Mouse (Mus musculus) heart, embryonic 15.5 days (tissue): Measurements from ENCODE around the gene Kdr. TPM values are rescaled to one million over a fixed set of nuclear protein-coding genes. Genes with fewer than 3 reads are reported as not detected.

ENCODE experiments used
- ATAC-seq: fragments of 200-750 bp; cut with Nextera tagmentation; replicated peaks from 2 replicates; pipeline ENCODE4 v1.8.0; 2017; ENCODE audit warnings: low read depth, moderate TSS enrichment; ENCODE audit not compliant: insufficient number of reproducible peaks, insufficient read depth, low FRiP score
- H3K27ac ChIP-seq: fragments of 300-500 bp; sonication (generic); 2 replicates; pipeline ENCODE4 v1.5.1; 2015; ENCODE audit warnings: mild to moderate bottlenecking, inconsistent platforms
- H3K27me3 ChIP-seq: fragments of 300-500 bp; sonication (generic); 2 replicates; pipeline ENCODE4 v1.6.1; 2015; ENCODE audit warnings: inconsistent platforms
- H3K36me3 ChIP-seq: fragments of 300-500 bp; sonication (generic); 2 replicates; pipeline ENCODE4 v1.6.1; 2015; ENCODE audit warnings: mild to moderate bottlenecking, inconsistent platforms
- H3K4me1 ChIP-seq: fragments of 300-500 bp; sonication (generic); replicated peaks from 2 replicates; pipeline ENCODE4 v1.6.1; 2015; ENCODE audit warnings: inconsistent platforms
- H3K4me2 ChIP-seq: fragments of 300-500 bp; sonication (generic); 2 replicates; pipeline ENCODE4 v1.6.1; 2015; ENCODE audit warnings: inconsistent platforms, mild to moderate bottlenecking, moderate library complexity
- H3K4me3 ChIP-seq: fragments of 300-500 bp; sonication (generic); 2 replicates; pipeline ENCODE4 v1.5.1; 2015; ENCODE audit warnings: mild to moderate bottlenecking, inconsistent platforms
- H3K9ac ChIP-seq: fragments of 300-500 bp; sonication (generic); 2 replicates; pipeline ENCODE4 v1.6.1; 2015; ENCODE audit warnings: mild to moderate bottlenecking, inconsistent platforms
- H3K9me3 ChIP-seq: fragments of 300-500 bp; sonication (generic); replicated peaks from 2 replicates; pipeline ENCODE4 v1.6.1; 2016; ENCODE audit warnings: inconsistent platforms
- WGBS: fragments of 180-500 bp; shearing (Covaris S2); methylation state at CpG from one replicate; pipeline ENCODE4 v1.1.7; 2015; ENCODE audit warnings: mixed read lengths; 5-methylcytosine and 5-hydroxymethylcytosine counted together
- polyA plus RNA-seq: library from polyadenylated mRNA; unstranded; fragments of >200 nt; fragmentation: Nextera tagmentation; extraction: Ambion mirVana; gene quantifications from 2 replicates; pipeline ENCODE4 v1.2.1, GENCODE M21; 2015

The Kdr gene
- 35.4 and 35.6 TPM in 2 replicates for polyA plus RNA-seq

GRCm38 (mm10) chr5:75978374-75979100, at the start of gene Kdr:
Gene Kdr (minus strand): TSS chr5:75978458.
- ATAC-seq = peak; percentile 85
- no peaks in the 10 kb centered on the region for H3K36me3 ChIP-seq
- H3K9me3 ChIP-seq = no peaks in the 10 kb centered on the region
- H3K4me3 ChIP-seq = peak within 1 kb of the TSS; percentile 68
- H3K27me3 ChIP-seq = peaks cover 25% of the 10 kb centered on the region
- H3K27ac ChIP-seq = peak within 1 kb of the TSS; percentile 83
- peaks cover 13% of the 10 kb centered on the region for H3K4me1 ChIP-seq
- H3K9ac ChIP-seq = peak within 1 kb of the TSS; percentile 67
- H3K4me2 ChIP-seq = peak within 1 kb of the TSS; percentile 86
- 1% methylated on average over 36 of the region's 37 CpGs for WGBS

GRCm38 (mm10) chr5:76026805-76027204, 48.5 kb upstream of the Kdr start:
- no peak for ATAC-seq
- Histone ChIP-seq H3K4me2 (no peak overlapping the region), H3K27ac (no peak overlapping the region), H3K27me3 (no peaks in the 10 kb centered on the region), H3K9ac (no peak overlapping the region), H3K4me3 (no peak overlapping the region), H3K9me3 (no peaks in the 10 kb centered on the region), H3K4me1 (peaks cover 7% of the 10 kb centered on the region), H3K36me3 (no peaks in the 10 kb centered on the region)
- 65% methylated on average over 6 of the region's 6 CpGs for WGBS

GRCm38 (mm10) chr5:76025996-76026665, 47.9 kb upstream of the Kdr start:
- Histone ChIP-seq H3K9me3 (no peaks in the 10 kb centered on the region), H3K4me1 (peaks cover 7% of the 10 kb centered on the region), H3K27me3 (no peaks in the 10 kb centered on the region), H3K27ac (no peak overlapping the region), H3K9ac (no peak overlapping the region), H3K4me3 (no peak overlapping the region), H3K4me2 (no peak overlapping the region), H3K36me3 (no peaks in the 10 kb centered on the region)
- whole genome bisulfite sequencing = 54% methylated on average over 4 of the region's 4 CpGs
- no peak for ATAC-seq

- Histone ChIP-seq H3K4me3 (no peak overlapping the region), H3K9ac (no peak overlapping the region), H3K27ac (peak overlapping the region; percentile 22), H3K27me3 (no peaks in the 10 kb centered on the region), H3K4me2 (peak overlapping the region; percentile 10), H3K36me3 (no peaks in the 10 kb centered on the region), H3K9me3 (no peaks in the 10 kb centered on the region), H3K4me1 (peaks cover 7% of the 10 kb centered on the region)
- 25% methylated on average over 14 of the region's 14 CpGs for WGBS
- ATAC-seq = no peak
Measured at GRCm38 (mm10) chr5:76023011-76023773, 44.9 kb upstream of the Kdr start.

- ATAC-seq = no peak
- Histone ChIP-seq H3K27ac (no peak overlapping the region; the same call in 1 of the 2 replicates), H3K4me1 (peaks cover 7% of the 10 kb centered on the region), H3K4me3 (no peak overlapping the region), H3K9ac (no peak overlapping the region), H3K27me3 (no peaks in the 10 kb centered on the region), H3K9me3 (no peaks in the 10 kb centered on the region), H3K4me2 (no peak overlapping the region), H3K36me3 (no peaks in the 10 kb centered on the region)
- 87% methylated on average over 6 of the region's 6 CpGs for WGBS
Measured at GRCm38 (mm10) chr5:76022436-76022835, 44.2 kb upstream of the Kdr start.

- H3K4me3 ChIP-seq = no peak overlapping the region
- peaks cover 7% of the 10 kb centered on the region for H3K4me1 ChIP-seq
- no peak for ATAC-seq
- no peak overlapping the region for H3K27ac ChIP-seq
- WGBS = 64% methylated on average over 5 of the region's 5 CpGs
- no peaks in the 10 kb centered on the region for H3K27me3 ChIP-seq
- H3K9me3 ChIP-seq = no peaks in the 10 kb centered on the region
- H3K4me2 ChIP-seq = no peak overlapping the region
- no peak overlapping the region for H3K9ac ChIP-seq
- no peaks in the 10 kb centered on the region for H3K36me3 ChIP-seq
Measured at GRCm38 (mm10) chr5:76018321-76018720, 40.1 kb upstream of the Kdr start.

- Histone ChIP-seq H3K27me3 (no peaks in the 10 kb centered on the region), H3K9me3 (no peaks in the 10 kb centered on the region), H3K4me3 (no peak overlapping the region), H3K4me2 (no peak overlapping the region), H3K4me1 (no peaks in the 10 kb centered on the region), H3K27ac (peak overlapping the region; percentile 40; the same call in 1 of the 2 replicates), H3K36me3 (no peaks in the 10 kb centered on the region), H3K9ac (no peak overlapping the region)
- WGBS = 50% methylated on average over 8 of the region's 8 CpGs
- no peak for ATAC-seq
Measured at GRCm38 (mm10) chr5:76016086-76016485, 37.8 kb upstream of the Kdr start.

- WGBS = 64% methylated on average over 7 of the region's 7 CpGs
- no peaks in the 10 kb centered on the region for H3K36me3 ChIP-seq
- no peak overlapping the region for H3K4me3 ChIP-seq
- H3K9ac ChIP-seq = no peak overlapping the region
- H3K4me2 ChIP-seq = no peak overlapping the region
- ATAC-seq = 0 out of 2 replicates have a peak, but pooled peaks have one; percentile 43
- no peaks in the 10 kb centered on the region for H3K27me3 ChIP-seq
- peak overlapping the region; percentile 66 for H3K27ac ChIP-seq
- H3K4me1 ChIP-seq = no peaks in the 10 kb centered on the region
- no peaks in the 10 kb centered on the region for H3K9me3 ChIP-seq
Measured at GRCm38 (mm10) chr5:76013881-76014431, 35.7 kb upstream of the Kdr start.

GRCm38 (mm10) chr5:76006403-76006802, 28.1 kb upstream of the Kdr start:
- no peak for ATAC-seq
- 44% methylated on average over 7 of the region's 7 CpGs for WGBS
- no peaks in the 10 kb centered on the region for H3K9me3 ChIP-seq
- H3K27me3 ChIP-seq = no peaks in the 10 kb centered on the region
- H3K9ac ChIP-seq = no peak overlapping the region
- no peaks in the 10 kb centered on the region for H3K36me3 ChIP-seq
- H3K4me2 ChIP-seq = no peak overlapping the region
- no peak overlapping the region for H3K4me3 ChIP-seq
- H3K4me1 ChIP-seq = peaks cover 10% of the 10 kb centered on the region
- H3K27ac ChIP-seq = no peak overlapping the region

GRCm38 (mm10) chr5:75990212-75990611, 12.0 kb upstream of the Kdr start:
- no peak for ATAC-seq
- Histone ChIP-seq H3K36me3 (no peaks in the 10 kb centered on the region), H3K9ac (no peak overlapping the region), H3K27me3 (no peaks in the 10 kb centered on the region), H3K27ac (no peak overlapping the region), H3K4me1 (no peaks in the 10 kb centered on the region), H3K4me3 (no peak overlapping the region), H3K4me2 (no peak overlapping the region), H3K9me3 (no peaks in the 10 kb centered on the region)
- 72% methylated on average over 8 of the region's 8 CpGs for WGBS

- Histone ChIP-seq H3K9me3 (no peaks in the 10 kb centered on the region), H3K27me3 (no peaks in the 10 kb centered on the region), H3K4me3 (no peak overlapping the region), H3K27ac (no peak overlapping the region), H3K4me2 (no peak overlapping the region), H3K36me3 (no peaks in the 10 kb centered on the region), H3K9ac (no peak overlapping the region), H3K4me1 (no peaks in the 10 kb centered on the region)
- 75% methylated on average over 8 of the region's 8 CpGs for WGBS
- ATAC-seq = no peak
Measured at GRCm38 (mm10) chr5:75987530-75987929, 9.3 kb upstream of the Kdr start.
